Mouse (Mus musculus): ENCODE measurements around the gene Hpd.

The Hpd gene

GRCm38 (mm10) chr5:123134875-123135382 lies 47.6 kb downstream of the Hpd start:
- DNase-seq (ENCODE audit: low read depth, low spot score), result no peak

GRCm38 (mm10) chr5:123134186-123134874 lies 48.2 kb downstream of the Hpd start:
- peak; percentile 92 for DNase-seq (ENCODE audit: low read depth, low spot score)

- DNase-seq (ENCODE audit: low read depth, low spot score), result peak; percentile 50
These were observed 48.8 kb downstream of the Hpd start for GRCm38 (mm10) chr5:123133784-123134143.

GRCm38 (mm10) chr5:123133083-123133783 lies 49.3 kb downstream of the Hpd start:
- peak; percentile 78 for DNase-seq (ENCODE audit: low read depth, low spot score)

GRCm38 (mm10) chr5:123132308-123133071 lies 50.0 kb downstream of the Hpd start, which contains the start of gene Rhof:
Gene Rhof (minus strand): TSS chr5:123132692.
- DNase-seq (ENCODE audit: low read depth, low spot score), result peak; percentile 66

GRCm38 (mm10) chr5:123130814-123131148 lies 51.7 kb downstream of the Hpd start:
- no peak for DNase-seq (ENCODE audit: low read depth, low spot score)

GRCm38 (mm10) chr5:123130030-123130813 lies 52.3 kb downstream of the Hpd start:
- no peak for DNase-seq (ENCODE audit: low read depth, low spot score)

GRCm38 (mm10) chr5:123129170-123129757 lies 53.3 kb downstream of the Hpd start:
- no peak for DNase-seq (ENCODE audit: low read depth, low spot score)

GRCm38 (mm10) chr5:123128426-123129169 lies 53.9 kb downstream of the Hpd start:
- peak; percentile 49 for DNase-seq (ENCODE audit: low read depth, low spot score)

- no peak for DNase-seq (ENCODE audit: low read depth, low spot score)
These were observed 55.5 kb downstream of the Hpd start for GRCm38 (mm10) chr5:123127031-123127430.

- DNase-seq (ENCODE audit: low read depth, low spot score), result no peak
These were observed 56.7 kb downstream of the Hpd start for GRCm38 (mm10) chr5:123125638-123126406.

- DNase-seq (ENCODE audit: low read depth, low spot score), result no peak
These were observed 57.4 kb downstream of the Hpd start for GRCm38 (mm10) chr5:123125105-123125504.

- no peak for DNase-seq (ENCODE audit: low read depth, low spot score)
These were observed 60.3 kb downstream of the Hpd start for GRCm38 (mm10) chr5:123122181-123122580.
